Comparison of ENCODE assay signal across 7 mouse cellular contexts in genomic region chr1:163779336-163780115, GRCm38 (mm10). TPM values are rescaled to one million over a fixed set of nuclear protein-coding genes. Genes with fewer than 3 reads are reported as not detected.
DNase-seq lines count a peak whose midpoint lies in the region; ATAC-seq lines count a peak whose summit lies in the region.

Kifap3 (plus strand) TSS chr1:163779583.

- no peaks in the 10 kb centered on the region for H3K4me1 ChIP-seq in embryonic facial prominence, embryonic 11.5 days (ENCODE audit: control insufficient read depth, insufficient read depth, low read length)
- peaks cover 13% of the 10 kb centered on the region for H3K4me1 ChIP-seq in limb, embryonic 10.5 days
- H3K4me1 ChIP-seq in midbrain, embryonic 13.5 days (replicated peaks): peaks cover 2% of the 10 kb centered on the region; the same call in 1 of the 2 replicates

- H3K9ac ChIP-seq in embryonic facial prominence, embryonic 11.5 days (replicated peaks; ENCODE audit: low read length): peak within 1 kb of the TSS; percentile 44
- H3K9ac ChIP-seq in midbrain, embryonic 13.5 days (replicated peaks): peak within 1 kb of the TSS; percentile 89

- ATAC-seq in embryonic facial prominence, embryonic 11.5 days (replicated peaks; ENCODE audit: insufficient number of reproducible peaks, low FRiP score, low TSS enrichment, low read depth): peak; percentile 100
- ATAC-seq in granulocyte monocyte progenitor cell, adult 5-6 weeks (replicated peaks; ENCODE audit: poor library complexity, severe bottlenecking): peak; percentile 99
- ATAC-seq in midbrain, embryonic 13.5 days: peak; percentile 100

- H3K27me3 ChIP-seq in embryonic facial prominence, embryonic 11.5 days (ENCODE audit: control insufficient read depth, insufficient read depth, low read length): no peaks in the 10 kb centered on the region
- no peaks in the 10 kb centered on the region for H3K27me3 ChIP-seq in limb, embryonic 10.5 days (ENCODE audit: low read depth, poor library complexity, severe bottlenecking)
- no peaks in the 10 kb centered on the region for H3K27me3 ChIP-seq in midbrain, embryonic 13.5 days

- H3K36me3 ChIP-seq in embryonic facial prominence, embryonic 11.5 days (replicated peaks; ENCODE audit: control insufficient read depth, insufficient read depth, low read depth, low read length): no peaks in the 10 kb centered on the region; the same call in 1 of the 2 replicates
- H3K36me3 ChIP-seq in limb, embryonic 10.5 days: peaks cover 9% of the 10 kb centered on the region
- H3K36me3 ChIP-seq in midbrain, embryonic 13.5 days: peaks cover 12% of the 10 kb centered on the region

- no peaks in the 10 kb centered on the region for H3K9me3 ChIP-seq in embryonic facial prominence, embryonic 11.5 days (replicated peaks; ENCODE audit: control insufficient read depth, low read length)
- H3K9me3 ChIP-seq in limb, embryonic 10.5 days (replicated peaks): no peaks in the 10 kb centered on the region
- 0 out of 2 replicates have a peak, but pooled peaks cover 5% of the 10 kb centered on the region for H3K9me3 ChIP-seq in midbrain, embryonic 13.5 days

- peak; percentile 99 for DNase-seq in adrenal gland, postnatal 14 days
- DNase-seq in embryonic facial prominence, embryonic 11.5 days (ENCODE audit: low spot score): peak; percentile 99
- DNase-seq in kidney, adult 11 months: peak; percentile 99
- DNase-seq in limb, embryonic 10.5 days (ENCODE audit: low spot score): peak; percentile 96
- DNase-seq in spleen, adult 12 weeks (ENCODE audit: low spot score): peak; percentile 83

- WGBS in embryonic facial prominence, embryonic 11.5 days: under 1% methylated on average over 45 of the region's 48 CpGs
- under 1% methylated on average over 47 of the region's 48 CpGs for WGBS in limb, embryonic 10.5 days
- WGBS in midbrain, embryonic 13.5 days: under 1% methylated on average over 48 of the region's 48 CpGs

- H3K4me3 ChIP-seq in embryonic facial prominence, embryonic 11.5 days (ENCODE audit: low read depth, low read length): peak within 1 kb of the TSS; percentile 48
- peak within 1 kb of the TSS; percentile 84 for H3K4me3 ChIP-seq in limb, embryonic 10.5 days
- H3K4me3 ChIP-seq in midbrain, embryonic 13.5 days (replicated peaks): peak within 1 kb of the TSS; percentile 85

- peak within 1 kb of the TSS; percentile 52 for H3K4me2 ChIP-seq in embryonic facial prominence, embryonic 11.5 days (ENCODE audit: low read depth, low read length)
- H3K4me2 ChIP-seq in midbrain, embryonic 13.5 days (replicated peaks): peak within 1 kb of the TSS; percentile 69

- no peak within 1 kb of the TSS for H3K27ac ChIP-seq in embryonic facial prominence, embryonic 11.5 days (replicated peaks; ENCODE audit: low read depth, low read length)
- H3K27ac ChIP-seq in limb, embryonic 10.5 days: peak within 1 kb of the TSS; percentile 87
- peak within 1 kb of the TSS; percentile 90 for H3K27ac ChIP-seq in midbrain, embryonic 13.5 days

RNA-seq across cellular contexts. Expression of gene Kifap3, which starts in this region (rescaled TPM):
- total RNA-seq in adrenal gland, postnatal 14 days (2021): 17.3 and 18.7 TPM in 2 replicates
- polyA plus RNA-seq in embryonic facial prominence, embryonic 11.5 days (2014; fragmentation: Nextera tagmentation; extraction: Ambion mirVana): 70.7 and 79.4 TPM in 2 replicates
- 7.5 and 10.3 TPM in 2 replicates for total RNA-seq in granulocyte monocyte progenitor cell, adult 5-6 weeks (2014; fragmentation: Nextera tagmentation)
- total RNA-seq in granulocyte monocyte progenitor cell, adult 5-6 weeks (2017): 11.1 and 13.8 TPM in 2 replicates
- polyA plus RNA-seq in limb, embryonic 10.5 days (2016; fragmentation: Nextera tagmentation; extraction: Ambion mirVana): 28.0 and 39.7 TPM in 2 replicates
- polyA plus RNA-seq in midbrain, embryonic 13.5 days (2015; fragmentation: Nextera tagmentation; extraction: Ambion mirVana): 89.8 and 98.8 TPM in 2 replicates
